In genomic region chr16:65562864-65563206, GRCm38 (mm10) we compare ENCODE assay signal across 8 mouse cellular contexts. TPM values are rescaled to one million over a fixed set of nuclear protein-coding genes. Genes with fewer than 3 reads are reported as not detected.
DNase-seq lines count a peak whose midpoint lies in the region; ATAC-seq lines count a peak whose summit lies in the region.

No protein-coding gene starts in this region.

- no peak overlapping the region; the same call in 1 of the 2 replicates for H3K27ac ChIP-seq in embryonic facial prominence, embryonic 12.5 days

- H3K27me3 ChIP-seq in embryonic facial prominence, embryonic 12.5 days, result no peaks in the 10 kb centered on the region

- H3K9me3 ChIP-seq in embryonic facial prominence, embryonic 12.5 days, result no peaks in the 10 kb centered on the region

- H3K4me2 ChIP-seq in embryonic facial prominence, embryonic 12.5 days (replicated peaks), result peak overlapping the region; percentile 70

- H3K4me1 ChIP-seq in embryonic facial prominence, embryonic 12.5 days, result peaks cover 2% of the 10 kb centered on the region; the same call in 1 of the 2 replicates

- DNase-seq in layer of hippocampus, adult 9-10 months (ENCODE audit: low spot score), result peak; percentile 69
- no peak for DNase-seq in layer of hippocampus, postnatal 14 days (ENCODE audit: low spot score in 2 of 2)
- DNase-seq in cerebellum, adult 9-10 months, result no peak
- DNase-seq in urinary bladder, adult 18-20 months (ENCODE audit: low spot score in 2 of 2), result no peak
- no peak for DNase-seq in cerebellum, adult 11 months

- H3K36me3 ChIP-seq in embryonic facial prominence, embryonic 12.5 days, result 0 out of 2 replicates have a peak, but pooled peaks cover 3% of the 10 kb centered on the region

- under 1% methylated on average over 10 of the region's 10 CpGs for WGBS in embryonic facial prominence, embryonic 12.5 days

- peak; percentile 73 for ATAC-seq in embryonic facial prominence, embryonic 12.5 days (ENCODE audit: insufficient number of reproducible peaks, insufficient read depth, low FRiP score, low TSS enrichment)
- ATAC-seq in inflammation-experienced regulatory T-cells, adult 6 months, result peak; percentile 21
- peak; percentile 27; the same call in 1 of the 2 replicates for ATAC-seq in monocyte, adult 5-6 weeks (replicated peaks; ENCODE audit: insufficient number of reproducible peaks, low FRiP score, low TSS enrichment, poor library complexity, severe bottlenecking)

- peak overlapping the region; percentile 95 for H3K4me3 ChIP-seq in embryonic facial prominence, embryonic 12.5 days

- H3K9ac ChIP-seq in embryonic facial prominence, embryonic 12.5 days, result peak overlapping the region; percentile 90

RNA-seq across cellular contexts. Expression of gene Chmp2b, which starts 0.3 kb away (rescaled TPM):
- total RNA-seq in layer of hippocampus, postnatal 14 days (2021), result 10 to 100 TPM; 72.2 to 76.9 TPM
- 105 and 114 TPM in 2 replicates for polyA plus RNA-seq in embryonic facial prominence, embryonic 12.5 days (2016; fragmentation: Nextera tagmentation; extraction: Ambion mirVana)
- polyA plus RNA-seq in inflammation-experienced regulatory T-cells, adult 6 months (2017; shearing (Covaris generic)), result 10 to 100 TPM; 21.7 to 28.2 (median 27.5) TPM
- 84.8 to 149 TPM (median 129 TPM) in 3 replicates for total RNA-seq in monocyte, adult 5-6 weeks (2017)

RNA-seq across cellular contexts. Expression of gene Pou1f1, which starts 42.5 kb away (rescaled TPM):
- total RNA-seq in layer of hippocampus, postnatal 14 days (2021), result not detected
- polyA plus RNA-seq in embryonic facial prominence, embryonic 12.5 days (2016; fragmentation: Nextera tagmentation; extraction: Ambion mirVana), result 0.10 TPM in 1 of 2 replicates, not detected in the other
- under 1 TPM in 2 of 3 experiments, not detected in 1; 0.24 to 0.26 TPM for polyA plus RNA-seq in inflammation-experienced regulatory T-cells, adult 6 months (2017; shearing (Covaris generic))
- total RNA-seq in monocyte, adult 5-6 weeks (2017), result 0.29 TPM in 1 of 3 replicates, not detected in the others

Comparison
In these comparisons a context has a peak if more than half of its experiments do, and no peak if none do; other contexts are left out.
1. ATAC-seq: peak in every context shown above with its lines; median percentile 73 in embryonic facial prominence, embryonic 12.5 days; 27 in monocyte, adult 5-6 weeks; 21 in inflammation-experienced regulatory T-cells, adult 6 months.